Mouse (Mus musculus) embryo, embryonic 11.5 days (tissue): ENCODE measurements around the gene Krcc1.

Experiments used
- DNase-seq: peaks from one replicate; pipeline ENCODE4 v3.0.0-alpha.2; 2012; ENCODE audit warnings: low read depth, low spot score

Gene Krcc1

DNA sequence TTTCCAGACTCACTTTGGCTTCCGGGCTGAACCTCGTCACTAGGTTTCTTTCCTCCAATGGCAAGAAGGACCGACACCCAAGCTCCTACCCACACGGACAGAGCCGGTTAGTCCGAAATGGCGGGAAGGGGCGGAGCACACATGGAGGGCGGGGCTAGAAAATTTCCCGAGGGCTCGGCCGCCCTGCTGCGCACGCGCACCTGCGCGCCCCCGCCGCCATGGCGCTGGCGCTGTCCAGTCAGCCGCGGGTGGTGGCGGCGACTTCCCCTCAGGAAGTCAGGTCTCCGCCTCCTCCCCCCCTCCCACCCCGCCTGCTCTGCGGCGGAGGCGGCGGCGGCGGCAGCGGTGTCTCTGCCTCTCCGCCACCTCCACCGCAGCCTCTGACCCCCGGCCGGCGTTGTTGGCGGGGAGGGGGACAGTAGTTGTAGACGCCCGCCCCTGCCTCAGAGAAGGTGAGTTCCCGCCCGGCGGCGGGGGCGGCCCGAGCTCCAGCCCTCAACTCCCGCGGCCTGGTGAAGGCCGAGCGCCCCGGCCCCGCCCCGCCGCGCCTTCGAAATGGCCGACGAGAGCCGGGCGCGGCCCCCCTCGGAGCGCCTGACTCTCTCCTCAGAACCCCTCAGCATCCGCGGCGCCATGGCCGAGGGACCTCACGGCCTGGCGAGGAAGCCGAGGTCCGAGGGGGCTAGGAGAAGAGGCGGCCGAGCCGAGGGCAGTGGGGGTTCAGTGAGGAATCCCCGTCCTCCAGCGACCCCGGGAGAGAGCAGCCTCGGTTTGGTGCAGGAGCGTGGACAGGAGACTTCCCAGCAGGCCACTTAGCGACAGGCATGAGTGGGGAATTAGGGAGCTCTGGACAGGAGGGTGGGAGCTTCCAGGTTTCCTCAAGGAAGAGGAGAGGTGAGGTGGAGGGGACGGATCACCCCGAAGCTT is at the start of gene Krcc1:
TSS of gene Krcc1 (plus strand) at position 289 of the 927 bp plus-strand sequence.
- peak; percentile 90 for DNase-seq

DNA sequence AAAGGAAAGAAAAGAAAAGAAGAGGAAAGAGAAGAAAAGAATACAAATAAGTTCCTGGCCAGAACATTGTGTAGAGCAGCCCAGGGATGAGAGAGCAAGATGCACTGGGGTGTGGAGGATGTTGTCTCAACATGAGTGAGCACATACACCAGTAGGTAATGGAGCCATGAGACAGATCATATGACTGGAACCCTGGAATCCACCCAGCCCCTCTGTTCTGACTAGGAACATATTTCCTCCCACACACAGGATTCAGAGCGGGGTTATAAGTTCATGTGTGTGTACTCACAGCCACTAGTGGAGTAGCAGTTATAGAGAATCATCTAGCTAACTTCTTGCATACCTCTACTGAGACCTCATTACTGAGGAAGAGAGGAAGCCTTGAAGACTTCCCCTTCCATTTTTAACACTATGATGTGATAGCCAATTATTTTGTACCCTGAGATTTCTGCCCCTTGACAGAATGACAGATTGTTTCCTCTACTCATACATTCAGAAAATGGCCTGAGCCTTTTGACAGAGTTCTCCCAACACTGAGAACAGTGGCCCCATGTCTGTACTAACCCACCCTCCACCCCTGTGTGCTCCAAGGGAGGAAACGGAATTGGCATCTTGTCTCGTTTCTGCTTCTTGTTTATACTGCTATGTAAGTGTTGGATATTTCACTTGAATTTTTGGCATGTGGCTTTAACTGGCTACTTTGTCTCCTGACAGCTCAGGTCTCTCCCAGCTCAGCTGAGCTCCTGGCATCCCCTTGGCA is 47.1 kb upstream of the Krcc1 start:
- no peak for DNase-seq

DNA sequence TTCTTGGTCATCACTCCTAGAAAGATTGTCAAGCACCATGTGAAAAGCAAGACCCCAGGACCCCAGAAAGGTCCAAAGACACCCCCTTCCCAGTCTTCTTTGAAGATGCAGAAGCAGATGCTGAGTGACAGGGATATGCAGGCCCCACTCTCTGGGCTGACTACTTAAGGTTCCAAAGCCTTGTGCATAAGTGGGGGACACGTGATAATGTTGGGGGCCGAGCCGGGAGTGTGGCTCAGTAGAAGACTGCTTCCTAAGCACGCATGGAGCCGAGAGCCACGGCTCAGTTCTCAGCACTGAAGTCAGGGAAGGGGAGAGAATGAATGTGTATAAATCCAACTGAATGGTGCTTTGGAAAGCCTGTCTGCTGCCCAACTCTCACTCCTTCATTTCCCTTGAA is 44.9 kb upstream of the Krcc1 start:
- DNase-seq = no peak

DNA sequence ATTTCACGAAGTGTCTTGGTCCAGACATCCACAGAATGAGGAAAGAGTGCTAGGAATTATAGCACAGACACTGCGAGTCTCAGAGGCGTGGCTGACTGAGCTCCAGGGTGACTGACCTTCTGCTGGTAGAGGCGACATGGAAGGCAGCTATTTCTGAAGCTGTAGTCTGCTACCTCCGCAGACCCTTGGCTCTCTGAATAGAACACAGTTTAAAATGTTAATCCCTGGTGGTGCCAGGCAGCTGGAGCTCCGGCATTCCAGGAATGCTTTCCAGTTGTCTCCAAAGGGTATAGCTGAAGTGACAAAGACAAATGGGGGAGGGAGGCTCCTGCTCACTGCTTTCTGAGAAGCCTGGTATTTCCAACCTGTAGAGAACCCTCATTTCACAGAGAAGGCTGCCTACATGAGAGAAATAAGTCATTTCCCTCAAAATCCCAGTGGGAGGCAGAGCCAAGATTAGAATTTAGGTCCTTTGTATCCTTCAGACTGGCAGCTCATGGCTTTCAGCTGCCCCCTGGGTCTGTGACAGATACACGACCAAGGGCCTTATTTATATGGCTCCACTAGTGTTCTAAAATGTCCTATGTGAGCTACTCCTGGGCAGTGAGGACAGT is 44.2 kb upstream of the Krcc1 start:
- peak; percentile 27 for DNase-seq

DNA sequence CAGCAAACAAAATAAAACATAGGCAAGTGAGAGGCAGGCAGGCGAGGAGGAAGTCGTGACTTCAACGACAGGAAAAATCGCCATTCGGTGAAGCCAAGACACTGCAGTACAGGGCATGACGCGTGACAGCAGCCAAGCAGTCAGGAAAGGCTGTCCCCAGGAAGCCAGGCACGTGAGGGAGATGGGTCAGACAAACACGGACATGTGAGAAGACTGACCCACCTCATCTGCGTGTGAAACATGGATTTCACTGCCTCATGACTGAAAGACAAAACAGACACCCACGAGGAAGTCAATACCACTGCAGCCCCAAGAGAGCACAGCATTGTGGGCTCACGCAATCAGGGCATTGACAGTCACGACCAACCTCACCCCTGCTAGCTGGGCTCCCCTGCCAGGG is 36.4 kb upstream of the Krcc1 start:
- no peak for DNase-seq

DNA sequence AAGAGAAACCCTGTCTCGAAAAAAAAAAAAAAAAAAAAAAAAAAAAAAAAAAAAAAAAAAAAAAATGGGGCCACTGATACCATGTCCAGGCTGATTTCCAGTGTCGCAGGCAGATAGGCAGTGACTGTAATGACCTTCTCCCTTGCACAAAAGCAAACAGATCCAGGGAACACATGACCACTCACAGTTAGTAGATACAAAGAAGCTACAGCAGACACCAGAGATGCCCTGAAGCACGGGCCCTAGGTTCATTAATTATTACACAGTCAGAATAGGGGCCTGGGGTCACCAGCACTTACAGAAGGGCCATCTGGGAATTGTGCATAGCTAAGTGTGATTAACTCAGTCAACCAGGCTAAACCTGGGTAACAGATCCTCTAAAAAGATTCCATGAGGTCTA is 35.5 kb upstream of the Krcc1 start:
- no peak for DNase-seq

DNA sequence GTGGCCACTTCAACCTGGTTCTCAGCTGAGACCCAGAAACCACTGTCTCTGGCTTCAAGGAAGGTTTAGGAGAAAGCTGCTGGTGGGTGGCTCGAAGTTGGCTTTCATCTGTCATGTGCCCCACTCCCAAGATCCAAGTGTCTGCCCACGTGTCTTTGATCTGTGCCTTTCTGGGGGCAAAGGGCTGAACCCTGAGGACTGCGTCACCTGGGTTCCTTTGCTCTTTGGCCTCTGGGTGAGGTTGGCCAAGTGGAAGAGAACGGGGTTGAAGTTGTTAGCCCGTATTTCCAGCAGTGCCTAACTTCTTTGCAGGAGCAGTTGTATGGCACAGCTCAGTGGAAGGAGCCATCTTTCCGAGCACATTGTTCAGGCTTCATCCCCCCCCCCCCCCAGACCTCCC is 35.0 kb upstream of the Krcc1 start:
- DNase-seq = no peak

DNA sequence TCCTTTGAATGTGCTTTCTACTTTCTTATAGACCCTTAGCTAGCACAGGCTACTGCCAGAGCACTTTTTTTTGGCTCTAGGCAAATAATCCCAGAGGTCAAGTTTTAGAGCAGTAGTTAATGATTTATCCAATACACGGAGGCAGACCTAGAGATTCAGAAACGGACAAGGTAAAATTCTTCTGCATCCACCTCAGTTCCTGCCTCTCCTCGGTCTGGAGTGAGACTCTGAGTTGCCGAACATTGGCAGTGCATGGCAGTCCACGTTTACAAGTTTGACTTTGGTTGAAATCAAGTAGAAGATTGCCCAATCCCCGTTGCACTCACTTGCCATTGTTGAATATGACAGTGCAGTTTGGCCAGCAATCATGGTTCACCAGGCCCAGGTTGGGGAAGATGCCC is 34.4 kb upstream of the Krcc1 start:
- DNase-seq = no peak

DNA sequence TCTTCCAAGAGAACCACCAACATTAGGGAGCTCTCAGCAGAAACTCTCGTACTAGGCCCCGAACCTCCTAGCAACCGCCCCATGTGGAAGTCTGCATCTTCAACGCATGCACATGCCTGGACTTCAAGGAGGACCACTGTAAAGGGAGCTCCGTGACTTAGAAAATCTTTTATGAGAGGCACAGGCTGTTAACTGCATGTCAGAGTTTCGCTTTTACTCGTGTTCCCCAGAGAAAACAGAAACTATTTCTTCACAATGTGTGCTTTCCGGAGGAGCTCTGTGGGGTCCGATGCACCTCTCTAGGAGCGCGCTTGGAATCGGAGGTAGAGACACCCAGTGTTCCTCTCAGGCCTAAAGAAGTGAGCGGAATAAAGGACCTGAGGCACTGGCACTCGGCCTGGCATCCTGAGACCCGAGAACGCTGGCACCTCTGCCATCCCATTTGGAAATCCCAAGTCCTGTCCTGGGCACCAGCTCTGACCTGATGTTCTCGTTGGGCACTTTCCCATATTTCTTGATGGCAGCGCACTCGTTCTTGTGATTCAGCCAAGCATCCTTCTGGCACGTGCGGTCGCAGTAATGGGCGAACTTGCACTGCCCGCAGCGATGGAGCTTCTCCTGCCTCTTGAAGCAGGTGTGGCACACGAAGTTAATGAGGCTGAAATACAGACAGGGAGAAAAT is 32.3 kb upstream of the Krcc1 start:
- no peak for DNase-seq

DNA sequence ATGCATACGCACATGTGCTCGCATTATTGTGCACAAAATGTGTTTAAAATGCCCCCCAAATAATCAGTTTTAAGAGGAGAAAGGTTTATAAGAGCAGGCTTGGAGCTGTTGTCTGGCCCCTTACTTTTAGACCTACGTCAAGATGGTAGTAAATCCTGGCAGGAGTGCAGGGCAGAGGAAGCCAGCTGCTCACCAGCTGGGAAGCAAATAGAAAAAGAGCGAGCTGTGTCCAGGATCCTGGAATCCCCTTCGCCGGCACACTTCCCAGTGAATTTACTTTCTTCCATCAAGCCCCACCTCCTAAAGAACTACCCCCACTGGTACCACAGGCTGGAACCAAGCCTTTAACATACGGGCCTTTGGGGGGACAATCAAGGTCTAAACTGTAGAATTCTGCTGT is 30.6 kb upstream of the Krcc1 start:
- DNase-seq = no peak

DNA sequence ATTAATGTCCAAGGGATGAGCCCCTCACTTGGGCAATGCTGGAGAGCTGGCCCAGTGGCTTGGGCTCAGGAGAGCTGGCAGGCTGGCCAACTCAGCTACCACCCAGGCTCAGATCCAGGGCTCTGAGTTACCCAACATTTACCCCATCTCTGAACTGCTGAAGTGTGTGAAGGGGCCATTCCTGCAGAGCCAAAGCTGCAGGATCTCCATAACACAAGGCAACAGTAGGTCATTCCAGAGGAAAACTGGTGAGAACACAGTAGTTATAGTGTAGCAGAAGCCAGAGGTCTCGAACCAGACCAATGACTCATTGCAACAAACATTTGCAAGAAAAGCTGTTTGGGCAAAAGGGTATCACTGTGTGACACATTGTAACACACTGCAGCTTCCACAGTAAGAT is 28.7 kb upstream of the Krcc1 start:
- no peak for DNase-seq

DNA sequence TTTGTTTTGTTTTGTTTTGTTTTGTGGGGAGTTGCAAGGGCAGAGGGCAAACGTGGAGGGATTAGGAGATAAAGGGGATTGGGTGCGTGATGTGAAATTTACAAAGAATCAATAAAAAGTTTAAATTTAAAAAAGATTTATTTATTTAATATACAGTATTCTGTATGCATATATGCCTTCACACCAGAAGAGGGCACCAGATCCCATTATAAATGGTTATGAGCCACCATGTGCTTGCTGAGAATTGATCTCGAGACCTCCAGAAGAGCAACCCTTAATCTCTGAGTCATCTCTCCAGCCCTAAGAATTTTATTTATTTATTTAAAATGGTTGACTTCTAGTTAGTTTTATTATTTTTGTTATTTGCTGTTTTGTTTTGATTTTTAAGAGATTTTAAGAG is 28.2 kb upstream of the Krcc1 start:
- DNase-seq = no peak

DNA sequence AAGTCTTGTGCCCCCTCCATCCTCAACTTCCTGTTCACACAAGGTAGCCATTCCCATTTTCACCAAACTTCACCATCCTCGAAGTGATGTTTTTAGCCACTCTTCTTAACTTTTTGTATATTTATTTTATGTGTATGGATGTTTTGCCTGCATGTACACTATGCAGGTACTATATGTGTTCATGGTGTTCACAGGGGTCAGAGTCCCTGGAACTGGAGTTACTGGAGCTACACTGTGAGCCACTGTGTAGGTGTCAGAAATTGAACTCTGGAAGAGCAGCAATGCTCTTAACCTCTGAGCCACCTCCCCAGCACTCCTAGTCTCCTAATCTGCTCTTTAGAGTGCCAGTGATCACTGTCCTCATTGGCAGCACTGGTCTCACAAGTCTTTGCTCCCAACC is 23.1 kb upstream of the Krcc1 start:
- DNase-seq = no peak

DNA sequence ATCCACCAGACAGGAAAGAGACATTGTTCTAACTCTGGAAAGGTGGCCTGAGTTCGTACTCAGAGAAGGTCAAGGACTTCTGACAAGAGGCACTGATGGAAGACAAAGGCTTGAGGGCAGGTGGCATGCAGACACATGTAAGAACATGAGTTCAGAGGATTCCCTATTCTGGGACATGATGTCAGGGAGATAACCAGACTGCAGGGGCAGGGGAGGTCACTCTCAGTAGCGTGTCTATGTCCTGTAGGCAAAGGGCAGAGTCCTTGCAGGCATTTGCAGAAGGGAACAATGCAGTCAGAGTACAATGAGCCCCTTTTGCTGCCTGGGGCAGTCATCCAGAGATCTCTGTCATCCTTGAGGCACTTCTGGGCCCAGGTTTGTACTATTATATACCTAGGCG is 21.9 kb upstream of the Krcc1 start:
- DNase-seq = no peak

DNA sequence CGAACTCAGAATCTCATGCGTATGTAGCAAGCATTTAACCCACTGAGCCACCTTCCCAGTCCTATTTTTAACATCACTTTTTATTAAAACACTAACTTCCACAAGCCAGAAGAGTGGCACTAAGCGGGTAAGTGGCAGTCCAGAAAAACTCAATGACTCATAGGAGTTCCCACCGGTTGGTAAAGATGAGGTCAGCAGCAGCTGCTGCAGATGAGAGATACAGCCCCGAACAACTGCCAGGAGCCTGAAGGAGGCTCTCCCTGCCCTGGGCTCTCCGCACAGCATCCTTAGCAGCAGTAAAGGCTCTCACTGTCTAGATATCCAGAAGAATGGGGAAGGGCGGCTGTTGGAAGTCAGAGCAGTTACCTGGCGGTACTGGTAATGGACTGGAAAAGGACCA is 20.5 kb upstream of the Krcc1 start:
- no peak for DNase-seq

DNA sequence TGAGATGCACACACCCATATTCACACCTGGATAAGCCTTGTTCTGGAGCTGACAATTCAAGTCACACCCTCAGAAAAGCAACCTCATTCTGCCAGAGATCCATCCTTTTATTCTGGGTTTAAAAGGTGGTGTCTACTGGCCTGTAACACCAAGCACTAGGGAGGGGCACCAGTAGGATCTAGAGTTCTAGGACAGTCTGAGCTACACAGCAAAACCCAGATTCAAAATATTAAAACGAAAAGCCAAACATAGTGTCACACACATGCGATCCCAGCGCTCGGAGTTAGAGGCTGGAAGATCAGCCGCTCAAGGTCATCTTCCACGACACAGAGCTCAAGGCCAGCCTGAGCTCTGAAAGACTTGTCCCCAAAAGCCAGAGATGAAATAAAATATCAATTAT is 17.0 kb upstream of the Krcc1 start:
- DNase-seq = no peak

DNA sequence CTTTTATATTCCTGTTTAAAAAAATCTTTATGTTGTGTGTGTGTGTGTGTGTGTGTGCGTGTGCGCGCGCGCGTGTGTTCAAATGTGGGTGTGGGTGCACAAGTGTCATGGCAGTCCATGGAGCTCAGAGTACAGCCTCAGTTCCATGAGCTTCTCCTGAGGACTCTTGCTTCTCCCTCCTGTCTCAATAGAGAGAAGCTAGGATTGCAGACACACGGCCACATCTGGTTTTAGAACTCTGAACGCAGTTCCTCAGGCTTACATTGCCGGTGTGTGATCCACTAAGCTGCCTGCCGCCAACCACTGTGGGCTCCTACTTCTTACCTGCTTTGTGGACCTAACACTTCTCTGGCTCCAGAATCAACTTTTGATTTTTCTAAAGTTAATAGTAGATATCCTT is 15.3 kb upstream of the Krcc1 start:
- DNase-seq = no peak

DNA sequence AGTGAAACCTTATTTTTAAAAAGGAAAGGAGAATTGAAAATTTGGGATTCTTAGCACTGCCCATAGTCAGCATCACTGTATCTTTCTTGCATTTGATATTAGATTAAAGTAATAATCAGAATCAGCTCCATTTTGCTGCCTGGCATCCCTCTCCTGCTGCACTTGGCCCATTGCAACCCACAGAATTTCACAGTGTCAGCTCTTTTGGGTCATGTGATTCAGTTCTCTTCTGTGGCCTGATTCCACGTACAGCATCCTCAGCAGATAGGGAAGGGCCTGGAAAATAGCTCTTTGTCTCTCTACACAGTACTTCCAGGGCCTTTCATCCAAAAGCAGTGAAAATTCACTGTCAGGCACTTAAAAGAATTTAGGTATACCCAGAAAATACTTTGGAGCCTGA is 14.1 kb upstream of the Krcc1 start:
- DNase-seq = no peak

DNA sequence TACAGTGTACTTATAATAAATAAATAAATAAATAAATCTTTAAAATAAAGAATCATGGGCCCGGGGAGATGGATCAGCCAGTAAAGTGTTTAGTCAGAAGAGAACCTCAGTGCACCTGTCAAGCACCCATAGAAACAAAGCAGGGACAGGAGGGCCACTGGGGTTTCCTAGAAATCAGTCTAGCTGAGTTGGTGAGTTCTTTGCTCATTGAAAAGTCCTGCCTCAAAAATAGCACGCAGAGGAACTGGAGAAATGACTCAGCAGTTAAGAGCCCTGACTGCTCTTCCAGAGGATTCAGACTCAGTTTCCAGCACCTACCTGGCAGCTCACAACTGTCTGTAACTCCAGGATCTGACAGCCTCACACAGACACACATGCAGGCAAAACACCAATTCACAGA is 12.9 kb upstream of the Krcc1 start:
- no peak for DNase-seq

DNA sequence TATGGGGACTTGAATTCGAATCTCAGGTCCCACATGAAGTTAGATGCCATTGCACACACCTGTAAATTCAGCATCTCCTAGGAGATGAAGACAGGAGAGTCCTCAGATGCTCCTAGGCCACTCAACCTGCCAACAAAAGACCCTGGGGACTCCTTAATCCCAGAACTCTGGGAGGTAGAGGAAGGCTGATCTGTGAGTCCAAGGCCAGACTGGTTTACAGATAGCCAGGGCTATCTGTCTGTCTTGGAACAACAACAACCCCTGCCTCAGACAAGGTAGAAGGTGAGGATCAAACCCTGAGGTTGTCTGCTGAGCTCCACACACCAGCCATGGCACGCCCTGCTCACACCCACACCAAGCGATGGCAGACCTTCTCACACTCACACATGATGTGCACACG is 12.3 kb upstream of the Krcc1 start:
- no peak for DNase-seq

DNA sequence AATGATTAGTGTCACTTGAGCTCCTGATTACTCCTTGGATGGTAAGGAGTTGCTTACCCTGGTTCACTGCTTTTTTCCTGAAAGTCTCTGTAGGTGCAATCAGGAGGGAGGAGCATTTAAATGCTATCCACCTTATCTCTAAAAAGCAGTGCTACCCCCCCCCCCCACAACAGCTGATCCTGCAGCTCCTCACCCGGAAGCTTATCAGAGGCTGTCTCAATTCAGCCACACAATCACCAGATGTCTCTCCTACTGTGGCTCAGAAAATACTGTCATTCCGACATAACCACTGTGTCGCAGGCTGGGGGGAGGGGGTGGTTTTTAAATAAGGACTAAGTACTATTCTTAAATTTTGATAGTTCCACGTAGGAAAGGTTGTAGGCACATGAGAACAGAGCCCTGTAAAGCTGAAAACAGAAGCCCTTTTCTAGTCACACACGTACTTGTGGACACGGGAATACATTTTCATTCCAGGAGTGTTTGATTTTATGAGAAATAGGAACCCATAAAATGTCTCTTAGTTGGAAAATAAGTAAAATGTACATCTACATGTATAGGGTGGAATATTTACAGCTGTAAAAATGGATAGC is 11.3 kb upstream of the Krcc1 start:
- no peak for DNase-seq

DNA sequence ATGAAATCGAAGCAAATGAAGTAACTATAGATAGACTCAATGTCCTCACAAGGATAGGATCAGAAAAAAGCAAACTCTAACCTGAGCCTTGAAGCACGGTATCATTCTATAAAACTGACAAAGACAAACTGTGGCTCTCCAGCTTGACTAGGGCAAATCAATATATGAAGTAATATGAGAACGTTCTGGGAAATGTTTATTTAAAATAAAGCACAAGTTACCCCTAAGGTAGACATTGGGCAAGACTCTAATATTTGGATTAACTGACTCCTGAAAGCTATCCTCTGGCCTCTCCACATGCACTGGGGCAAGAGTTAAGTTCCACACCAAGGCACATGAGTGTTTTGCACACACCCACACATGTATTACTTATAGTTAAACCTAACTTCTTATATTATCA is 10.4 kb upstream of the Krcc1 start:
- no peak for DNase-seq
